Mouse (Mus musculus): Measurements from ENCODE around the gene Slc25a3.

The Slc25a3 gene

GRCm38 (mm10) chr10:91094251-91095104 is 29.4 kb downstream of the Slc25a3 start:
- no peak for DNase-seq (ENCODE audit: low read depth, low spot score)

GRCm38 (mm10) chr10:91092812-91093211 is 31.0 kb downstream of the Slc25a3 start:
- DNase-seq (ENCODE audit: low read depth, low spot score): no peak

GRCm38 (mm10) chr10:91083393-91083927 is 40.4 kb downstream of the Slc25a3 start:
- no peak for DNase-seq (ENCODE audit: low read depth, low spot score)

- peak; percentile 99 for DNase-seq (ENCODE audit: low read depth, low spot score)
Measured at GRCm38 (mm10) chr10:91082550-91083392, 41.1 kb downstream of the Slc25a3 start, which contains the start of the genes Apaf1 and Ikbip. Gene Apaf1, minus strand, starts transcription at chr10:91082770. Gene Ikbip, plus strand, starts transcription at chr10:91082940.

GRCm38 (mm10) chr10:91081959-91082507 is 41.8 kb downstream of the Slc25a3 start:
- peak; percentile 39 for DNase-seq (ENCODE audit: low read depth, low spot score)

- DNase-seq (ENCODE audit: low read depth, low spot score): no peak
Measured at GRCm38 (mm10) chr10:91080540-91080939, 43.3 kb downstream of the Slc25a3 start.

- DNase-seq (ENCODE audit: low read depth, low spot score): no peak
Measured at GRCm38 (mm10) chr10:91076667-91077066, 47.2 kb downstream of the Slc25a3 start.

GRCm38 (mm10) chr10:91073345-91073744 is 50.5 kb downstream of the Slc25a3 start:
- DNase-seq (ENCODE audit: low read depth, low spot score): no peak

GRCm38 (mm10) chr10:91071768-91072167 is 52.1 kb downstream of the Slc25a3 start:
- DNase-seq (ENCODE audit: low read depth, low spot score): no peak
